Mouse (Mus musculus) ovary, postnatal 14 days (tissue): Measurements from ENCODE around the gene Dcaf4.

Source experiments
- DNase-seq: peaks from one replicate; pipeline ENCODE4 v3.0.0; 2022; ENCODE audit warnings: low spot score

Dcaf4 gene

DNA sequence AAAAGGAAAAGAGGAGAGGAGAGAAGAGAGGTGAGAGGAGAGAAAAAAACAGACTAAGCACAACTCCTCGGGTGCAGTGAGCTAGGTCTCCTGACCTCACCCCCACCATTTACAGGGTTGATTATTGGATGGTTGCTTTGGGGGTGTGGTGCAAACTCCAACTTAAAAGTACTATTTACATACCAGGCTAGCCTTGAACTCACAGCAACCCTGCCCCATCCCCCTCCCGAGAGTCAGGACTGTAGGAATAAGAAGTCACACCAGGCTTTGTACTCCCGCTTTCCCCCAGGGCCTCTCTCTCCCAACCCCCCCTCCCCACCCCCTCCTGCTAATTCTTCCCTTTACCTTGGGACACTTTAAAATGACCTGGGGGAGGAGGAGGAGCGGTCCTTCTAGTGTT, 23.9 kb upstream of the Dcaf4 start:
- DNase-seq: no peak

DNA sequence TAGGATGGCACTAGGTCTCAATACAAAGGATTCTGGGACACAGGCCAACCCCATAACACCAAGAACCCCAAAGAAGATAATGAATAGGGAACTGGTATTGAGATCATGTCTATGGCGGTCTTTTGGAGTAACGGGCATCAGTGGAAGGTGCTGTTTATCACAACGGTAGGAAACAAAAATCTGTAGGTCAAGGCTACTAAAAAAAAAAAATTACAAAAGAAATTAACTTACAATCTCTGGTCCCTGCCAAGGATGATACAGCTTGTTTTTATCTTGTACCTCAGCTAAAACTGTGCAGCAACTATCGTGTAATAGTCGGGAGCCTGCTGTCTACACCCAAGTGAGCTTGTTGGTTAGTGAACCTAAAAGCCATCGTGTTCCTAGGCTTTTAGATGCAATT, 23.5 kb upstream of the Dcaf4 start:
- DNase-seq: no peak

- DNase-seq: no peak
Measured at GRCm38 (mm10) chr12:83497959-83498358, 22.3 kb upstream of the Dcaf4 start.

GRCm38 (mm10) chr12:83499256-83499655, 21.0 kb upstream of the Dcaf4 start:
- no peak for DNase-seq

- peak; percentile 68 for DNase-seq
Measured at GRCm38 (mm10) chr12:83502190-83502589, 18.1 kb upstream of the Dcaf4 start.

DNA sequence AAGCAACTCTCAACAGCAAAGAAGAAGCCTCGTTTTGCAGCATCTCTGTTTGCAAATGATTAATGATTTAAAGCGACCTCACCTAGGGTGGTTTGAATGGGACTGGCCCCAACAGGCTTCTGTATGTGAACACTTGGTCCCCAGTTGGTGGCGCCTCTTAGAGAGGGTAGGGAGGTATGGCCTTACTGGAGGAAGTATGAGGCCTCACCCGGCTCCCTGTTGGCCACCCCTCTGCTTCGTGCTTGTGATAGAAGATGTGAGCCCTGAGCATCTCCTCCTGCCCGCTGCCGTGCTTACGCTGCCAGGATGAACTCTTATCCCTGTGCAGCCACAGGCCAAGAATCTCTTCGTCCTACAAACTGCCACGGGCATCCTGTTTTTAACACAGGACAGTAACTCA, 13.7 kb upstream of the Dcaf4 start:
- no peak for DNase-seq

GRCm38 (mm10) chr12:83510586-83510985, 9.7 kb upstream of the Dcaf4 start:
- DNase-seq: no peak

DNA sequence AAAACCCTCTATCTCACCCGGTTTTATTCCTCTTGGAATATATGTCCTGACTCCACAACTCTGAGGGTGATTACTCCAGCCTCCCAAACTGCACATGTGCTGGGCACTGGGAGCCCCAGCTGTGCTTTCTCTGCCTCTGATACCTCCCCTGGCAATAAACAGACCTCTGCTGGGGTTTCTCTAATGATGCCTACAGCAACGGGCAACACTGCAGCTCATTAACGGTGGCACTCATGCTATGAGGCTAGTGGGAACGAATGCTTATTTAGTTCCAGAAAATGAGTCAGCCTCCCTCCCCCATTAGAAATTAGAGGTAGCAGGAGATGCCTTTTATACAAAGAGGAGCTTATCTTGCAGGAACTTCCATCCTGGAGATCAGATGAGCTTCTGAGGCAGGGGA, 7.5 kb upstream of the Dcaf4 start:
- no peak for DNase-seq

DNA sequence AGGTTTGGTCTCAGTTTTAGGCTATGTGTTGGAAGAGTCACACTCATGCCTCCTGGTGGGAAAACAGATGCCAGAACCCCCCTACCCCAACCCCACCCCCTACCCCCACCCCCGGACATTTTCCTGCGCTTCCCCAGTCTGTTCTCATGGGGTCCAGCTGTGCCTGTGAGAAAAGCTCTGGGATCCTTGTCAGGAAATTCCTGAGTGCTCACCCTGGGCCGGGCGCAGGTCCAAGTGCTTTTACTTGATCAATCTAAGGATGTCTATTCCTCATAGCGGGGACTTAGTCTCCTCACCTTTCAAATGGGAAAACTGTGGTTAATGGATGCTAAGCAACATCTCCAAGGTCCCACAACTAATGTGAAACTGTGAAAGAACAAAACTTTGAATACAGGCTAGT, 7.1 kb upstream of the Dcaf4 start:
- no peak for DNase-seq

DNA sequence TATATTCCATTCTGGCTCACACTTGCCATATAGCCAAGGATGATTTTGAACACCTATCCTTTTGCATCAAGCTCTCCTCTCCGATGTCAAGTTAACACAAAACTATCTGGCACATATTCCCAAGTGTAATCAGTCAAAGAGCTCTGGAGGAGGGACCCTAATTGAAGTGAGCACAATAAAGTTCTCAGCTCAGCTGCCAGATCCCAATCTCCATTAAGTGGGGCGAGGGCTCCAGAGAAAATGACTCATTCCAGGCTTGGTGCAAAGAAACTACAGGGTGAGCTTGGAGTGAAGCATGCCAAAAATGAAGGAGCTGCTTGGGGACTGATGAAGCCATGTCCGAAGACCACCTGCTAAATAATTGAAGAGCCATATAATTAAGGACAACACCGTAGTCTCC, 6.0 kb upstream of the Dcaf4 start:
- DNase-seq: no peak

- DNase-seq: no peak
Measured at GRCm38 (mm10) chr12:83517580-83517979, 2.7 kb upstream of the Dcaf4 start.

GRCm38 (mm10) chr12:83521083-83521482, 817 bp downstream of the Dcaf4 start:
- no peak for DNase-seq

DNA sequence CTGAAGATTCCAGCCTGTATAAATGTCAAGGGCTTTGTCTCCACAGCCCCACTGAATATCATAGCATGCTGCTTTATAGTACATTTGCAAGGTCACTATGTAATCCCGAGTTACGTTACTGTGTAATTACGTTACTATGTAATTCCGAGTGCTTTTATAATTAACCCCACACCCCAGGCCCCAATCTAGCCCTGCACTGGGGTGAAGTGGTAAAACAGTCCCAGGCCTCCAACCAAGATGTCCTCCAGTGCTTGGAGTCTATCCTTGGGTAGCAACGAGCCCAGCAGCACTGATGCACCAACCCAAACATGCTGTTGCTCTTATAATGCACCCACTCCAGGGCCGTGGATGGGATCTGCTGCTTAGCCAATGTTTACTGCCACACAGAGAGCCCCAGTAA, 2.8 kb downstream of the Dcaf4 start:
- no peak for DNase-seq

DNA sequence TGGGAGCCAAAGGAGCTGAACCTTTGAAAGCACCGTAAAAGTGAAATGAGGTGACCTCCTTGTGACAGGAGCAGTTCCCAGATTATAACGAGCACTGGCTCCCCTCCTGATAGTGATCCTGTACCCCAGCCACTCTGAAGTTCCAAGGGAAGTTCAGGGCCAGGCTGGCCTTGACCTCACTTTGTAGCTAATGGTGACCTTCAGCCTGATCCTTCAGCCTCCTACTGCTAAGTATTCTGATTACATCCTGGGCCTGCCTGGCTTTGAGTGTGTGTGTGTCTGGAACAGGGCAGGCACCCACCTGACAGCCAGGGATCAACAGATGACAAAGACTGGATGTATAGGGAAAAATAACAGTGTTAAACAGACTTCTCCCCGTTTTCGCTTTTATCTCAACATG, 3.6 kb downstream of the Dcaf4 start:
- no peak for DNase-seq

DNA sequence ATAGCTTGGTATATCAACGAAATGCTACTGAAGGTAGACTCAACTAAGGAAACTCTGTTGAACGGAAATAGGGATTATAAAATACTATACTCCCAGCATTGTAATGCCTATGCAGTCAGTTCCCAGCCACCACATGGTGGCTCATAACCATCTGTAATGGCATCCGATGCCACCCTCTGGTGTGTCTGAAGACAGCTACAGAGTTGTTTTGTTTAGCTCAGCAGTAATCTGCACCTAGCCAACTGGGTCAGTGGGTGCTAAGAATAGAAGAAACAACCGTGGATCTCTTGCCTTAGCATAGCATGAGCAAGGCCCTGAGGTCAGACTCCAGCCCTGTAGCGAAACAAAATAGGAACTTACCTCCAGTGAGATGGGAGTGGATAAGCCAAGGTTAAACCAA, 4.1 kb downstream of the Dcaf4 start:
- DNase-seq: no peak

DNA sequence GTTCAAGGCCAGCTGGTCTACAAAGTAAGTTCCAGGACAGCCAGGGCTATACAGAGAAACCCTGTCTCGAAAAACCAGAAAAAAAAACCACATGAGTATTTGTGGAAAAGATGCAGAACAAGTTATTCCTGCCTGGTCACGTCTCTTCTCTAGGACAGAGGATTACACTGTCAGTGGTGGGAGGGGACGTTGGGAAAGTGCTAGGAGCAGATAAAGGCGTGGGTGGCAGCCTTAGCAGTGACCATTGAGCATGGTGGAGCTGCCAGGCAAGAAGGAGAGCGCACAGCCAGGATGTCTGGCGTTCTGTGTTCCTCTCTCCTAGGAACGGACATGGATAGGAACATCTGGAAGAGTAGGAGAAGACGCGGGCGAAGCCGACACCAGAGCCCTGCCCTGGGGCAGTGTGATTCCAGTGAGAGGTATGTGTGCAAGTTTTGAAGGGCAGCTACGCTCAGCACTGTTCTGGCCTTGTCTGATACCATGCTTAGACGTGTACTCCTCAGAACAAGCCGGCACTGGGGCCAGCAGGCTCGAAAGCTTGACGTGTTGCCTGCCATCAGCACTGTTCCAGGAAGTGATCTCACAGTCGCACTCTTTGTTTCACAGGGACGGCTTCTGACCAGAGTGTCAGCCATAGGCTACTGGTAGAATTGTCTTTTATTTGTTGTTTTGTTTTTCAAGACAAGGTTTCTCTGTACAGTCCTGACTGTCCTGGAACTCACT, 5.7 kb downstream of the Dcaf4 start:
- no peak for DNase-seq

GRCm38 (mm10) chr12:83527816-83528215, 7.5 kb downstream of the Dcaf4 start:
- no peak for DNase-seq

GRCm38 (mm10) chr12:83528665-83529064, 8.4 kb downstream of the Dcaf4 start:
- no peak for DNase-seq

- DNase-seq: no peak
Measured at GRCm38 (mm10) chr12:83531992-83532391, 11.7 kb downstream of the Dcaf4 start.

DNA sequence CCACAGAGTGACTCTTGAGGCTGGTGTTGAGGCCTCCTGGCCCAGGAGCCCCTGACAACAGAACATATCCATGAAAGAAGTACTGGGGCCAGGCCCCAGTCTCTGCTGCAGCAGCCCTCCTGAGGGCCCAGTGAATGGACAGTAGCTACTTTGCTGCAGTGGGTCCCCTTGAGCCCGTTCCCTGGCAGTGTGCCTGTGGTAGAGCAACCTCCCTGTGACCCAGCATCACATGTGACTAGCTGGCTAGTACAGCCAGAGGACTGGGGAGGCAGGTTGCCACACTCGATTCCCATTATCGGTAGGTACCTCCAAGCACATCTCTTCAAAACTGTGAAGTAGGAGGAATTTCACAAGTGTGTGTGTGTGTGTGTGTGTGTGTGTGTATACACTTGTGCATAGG, 12.7 kb downstream of the Dcaf4 start:
- no peak for DNase-seq

DNA sequence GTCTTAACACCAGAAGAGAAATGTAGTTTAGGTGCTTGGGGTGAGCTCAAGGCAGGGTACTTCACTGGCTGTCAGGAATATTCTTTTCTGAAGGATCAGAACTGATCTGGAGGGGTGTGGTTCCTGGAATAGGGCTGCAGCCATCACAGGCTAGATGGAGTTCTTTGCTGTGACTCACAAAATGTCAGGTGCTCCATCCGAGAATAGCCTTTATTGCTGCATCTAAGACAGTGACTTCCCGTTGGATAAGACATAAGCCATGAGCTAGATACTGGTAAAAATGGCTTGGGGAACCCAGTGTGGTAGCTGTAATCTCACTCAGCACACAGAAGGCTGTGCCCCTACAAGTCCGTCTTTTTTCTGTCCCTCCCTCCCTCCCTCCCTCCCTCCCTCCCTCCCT, 13.9 kb downstream of the Dcaf4 start:
- no peak for DNase-seq

- DNase-seq: no peak
Measured at GRCm38 (mm10) chr12:83535428-83535827, 15.2 kb downstream of the Dcaf4 start.

GRCm38 (mm10) chr12:83536039-83536438, 15.8 kb downstream of the Dcaf4 start:
- no peak for DNase-seq

GRCm38 (mm10) chr12:83543997-83544396, 23.7 kb downstream of the Dcaf4 start:
- DNase-seq: no peak

GRCm38 (mm10) chr12:83544791-83545190, 24.5 kb downstream of the Dcaf4 start:
- DNase-seq: no peak
